Mouse (Mus musculus) olfactory bulb, adult 2 months (tissue): ENCODE measurements around the gene Alox12.

ENCODE experiments used
- CTCF ChIP-seq: fragments of 200-500 bp; IDR thresholded peaks from 2 replicates; pipeline ENCODE4 v1.5.1; 2012; ENCODE audit warnings: low read depth, mild to moderate bottlenecking, low read length, moderate library complexity; ENCODE audit not compliant: insufficient read depth
- POLR2A ChIP-seq: fragments of 200-500 bp; IDR thresholded peaks from 2 replicates; pipeline ENCODE4 v1.6.1; 2012; ENCODE audit warnings: mild to moderate bottlenecking, low read depth, low read length, moderate library complexity; ENCODE audit not compliant: insufficient read depth

DNA sequence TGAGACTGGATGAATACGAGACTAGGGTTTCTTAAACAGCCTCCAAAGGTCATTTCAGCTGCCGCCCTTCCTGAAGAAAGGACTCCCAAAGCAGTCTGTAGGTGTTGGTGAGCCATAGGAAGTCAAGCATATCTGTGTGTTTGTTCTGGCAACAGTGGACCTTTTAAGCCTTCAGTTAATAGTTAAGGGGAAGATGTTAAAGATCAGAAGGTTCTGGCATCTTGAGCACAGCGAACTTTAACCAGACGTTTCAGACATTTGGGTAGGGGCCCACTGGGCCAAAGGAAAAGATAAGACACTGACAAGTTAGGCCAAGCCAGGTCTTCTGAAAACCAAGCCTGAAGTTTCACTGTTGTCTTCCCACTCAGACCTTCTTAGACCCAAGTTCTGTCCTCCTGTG lies 37.1 kb downstream of the Alox12 start:
- TF ChIP-seq CTCF (no peak), POLR2A (no peak)
